Mouse (Mus musculus): ENCODE measurements around the gene Msrb3.

- TF ChIP-seq POLR2A (IDR thresholded peaks at IDR 0.05; ENCODE audit: low read depth, low read length) (no peak), CTCF (IDR thresholded peaks at IDR 0.05; ENCODE audit: extremely low read depth, insufficient read length, insufficient replicate concordance, low read depth, low read length) (no peak)
Observed at GRCm38 (mm10) chr10:120883732-120884131, 15.2 kb downstream of the Msrb3 start.
